Mouse (Mus musculus): ENCODE data around the gene Hoxd4. TPM values are rescaled to one million over a fixed set of nuclear protein-coding genes. Genes with fewer than 3 reads are reported as not detected.

Hoxd4 gene
- polyA plus RNA-seq (2017; shearing (Covaris generic)), result under 1 TPM; 0.11 to 0.45 TPM

GRCm38 (mm10) chr2:74711721-74712621 lies at the start of gene Hoxd4, which contains the start of gene Hoxd3:
TSS of gene Hoxd4 (plus strand) at chr2:74711929.
TSS of gene Hoxd3 (plus strand) at chr2:74711927.

GRCm38 (mm10) chr2:74667842-74668357 lies 43.8 kb upstream of the Hoxd4 start, which contains the start of gene Hoxd13:
TSS of gene Hoxd13 (plus strand) at chr2:74668310.

GRCm38 (mm10) chr2:74674881-74675665 lies 36.7 kb upstream of the Hoxd4 start, which contains the start of gene Hoxd12:
TSS of gene Hoxd12 (plus strand) at chr2:74675013.

GRCm38 (mm10) chr2:74678891-74679595 lies 32.7 kb upstream of the Hoxd4 start, which contains the start of gene Hoxd11:
TSS of gene Hoxd11 (plus strand) at chr2:74679557.

GRCm38 (mm10) chr2:74691022-74691951 lies 20.4 kb upstream of the Hoxd4 start, which contains the start of gene Hoxd10:
TSS of gene Hoxd10 (plus strand) at chr2:74691924.

GRCm38 (mm10) chr2:74697567-74698121 lies 14.1 kb upstream of the Hoxd4 start, which contains the start of gene Hoxd9:
TSS of gene Hoxd9 (plus strand) at chr2:74697727.

GRCm38 (mm10) chr2:74704393-74704998 lies 7.2 kb upstream of the Hoxd4 start, which contains the start of gene Hoxd8:
TSS of gene Hoxd8 (plus strand) at chr2:74704615.

GRCm38 (mm10) chr2:74726551-74726950 lies 14.8 kb downstream of the Hoxd4 start, which contains the start of gene Gm28230:
TSS of gene Gm28230 (plus strand) at chr2:74726728.

GRCm38 (mm10) chr2:74762522-74763244 lies 51.0 kb downstream of the Hoxd4 start, which contains the start of gene Hoxd1:
TSS of gene Hoxd1 (plus strand) at chr2:74762980.

Other genes starting within 250 kb of the Hoxd4 start
- gene Lnpk, start 132.5 kb upstream of the Hoxd4 start, polyA plus RNA-seq (2017; shearing (Covaris generic)), result 10 to 100 TPM; 17.5 to 19.3 TPM
- gene Evx2, start 52.4 kb upstream of the Hoxd4 start, polyA plus RNA-seq (2017; shearing (Covaris generic)), result under 1 TPM in 1 of 2 experiments, not detected in 1; 0.20 TPM
- gene Hoxd13, start 43.6 kb upstream of the Hoxd4 start, polyA plus RNA-seq (2017; shearing (Covaris generic)), result not detected
- gene Hoxd12, start 36.9 kb upstream of the Hoxd4 start, polyA plus RNA-seq (2017; shearing (Covaris generic)), result not detected
- under 1 TPM in 1 of 2 experiments, not detected in 1; 0.55 TPM for gene Hoxd11, start 32.4 kb upstream of the Hoxd4 start, polyA plus RNA-seq (2017; shearing (Covaris generic))
- under 1 TPM in 1 of 2 experiments, not detected in 1; 0.26 TPM for gene Hoxd10, start 20.0 kb upstream of the Hoxd4 start, polyA plus RNA-seq (2017; shearing (Covaris generic))
- not detected for gene Hoxd9, start 14.2 kb upstream of the Hoxd4 start, polyA plus RNA-seq (2017; shearing (Covaris generic))
- under 1 TPM; 0.27 to 0.39 TPM for gene Hoxd8, start 7.3 kb upstream of the Hoxd4 start, polyA plus RNA-seq (2017; shearing (Covaris generic))
- gene Hoxd3, start within 50 bp of the Hoxd4 start, polyA plus RNA-seq (2017; shearing (Covaris generic)), result not detected
- not detected for gene Gm28230, start 14.8 kb downstream of the Hoxd4 start, polyA plus RNA-seq (2017; shearing (Covaris generic))
- not detected for gene Hoxd1, start 51.1 kb downstream of the Hoxd4 start, polyA plus RNA-seq (2017; shearing (Covaris generic))
- 10 to 100 TPM; 65.7 to 75.5 TPM for gene Mtx2, start 113.9 kb downstream of the Hoxd4 start, polyA plus RNA-seq (2017; shearing (Covaris generic))

Measured in inflammation-experienced regulatory T-cells (primary cell).